Mouse (Mus musculus) limb, embryonic 14.5 days (tissue): ENCODE data around the gene Casp8. TPM values are rescaled to one million over a fixed set of nuclear protein-coding genes. Genes with fewer than 3 reads are reported as not detected.
"Not testable (repeated sequence)": the region's sequence is repeated elsewhere in the genome, so short reads cannot be mapped to it uniquely, and the experiment has no call there.

Experiments used
- ATAC-seq: fragments of 200-750 bp; cut with Nextera tagmentation; 2 replicates; pipeline ENCODE4 v1.8.0; 2017; ENCODE audit warnings: low read depth, moderate number of reproducible peaks, moderate TSS enrichment; ENCODE audit not compliant: low FRiP score
- DNase-seq: peaks from one replicate; pipeline ENCODE4 v3.0.0-alpha.2; 2015; ENCODE audit warnings: low spot score
- H3K27ac ChIP-seq: fragments of 300-500 bp; sonication (generic); replicated peaks from 2 replicates; pipeline ENCODE4 v1.5.1; 2014; ENCODE audit warnings: low read depth, mild to moderate bottlenecking, low read length, moderate library complexity, mixed read lengths
- H3K27me3 ChIP-seq: fragments of 300-500 bp; sonication (generic); 2 replicates; pipeline ENCODE4 v1.6.1; 2014; ENCODE audit warnings: low read length, mixed read lengths; ENCODE audit not compliant: control insufficient read depth, insufficient read depth
- H3K36me3 ChIP-seq: fragments of 300-500 bp; sonication (generic); 2 replicates; pipeline ENCODE4 v1.6.1; 2014; ENCODE audit warnings: mild to moderate bottlenecking, low read length, moderate library complexity, mixed read lengths; ENCODE audit not compliant: control insufficient read depth, insufficient read depth
- H3K4me1 ChIP-seq: fragments of 300-500 bp; sonication (generic); 2 replicates; pipeline ENCODE4 v1.6.1; 2014; ENCODE audit warnings: antibody characterized with exemption, low read length, mixed read lengths; ENCODE audit not compliant: control insufficient read depth, insufficient read depth
- H3K4me2 ChIP-seq: fragments of 300-500 bp; sonication (generic); replicated peaks from 2 replicates; pipeline ENCODE4 v1.6.1; 2014; ENCODE audit warnings: low read depth, mild to moderate bottlenecking, low read length, moderate library complexity; ENCODE audit not compliant: severe bottlenecking
- H3K4me3 ChIP-seq: fragments of 300-500 bp; sonication (generic); replicated peaks from 2 replicates; pipeline ENCODE4 v1.5.1; 2014; ENCODE audit warnings: low read length
- H3K9ac ChIP-seq: fragments of 300-500 bp; sonication (generic); 2 replicates; pipeline ENCODE4 v1.6.1; 2014; ENCODE audit warnings: mild to moderate bottlenecking, low read depth, low read length, moderate library complexity; ENCODE audit not compliant: severe bottlenecking
- H3K9me3 ChIP-seq: fragments of 300-500 bp; sonication (generic); 2 replicates; pipeline ENCODE4 v1.6.1; 2016; ENCODE audit warnings: low read length; ENCODE audit not compliant: control insufficient read depth
- POLR2A ChIP-seq: fragments of 200-500 bp; IDR thresholded peaks from 2 replicates; pipeline ENCODE4 v1.8.0; 2012; ENCODE audit warnings: inconsistent platforms, mild to moderate bottlenecking, moderate library complexity, borderline replicate concordance; ENCODE audit not compliant: insufficient read depth, insufficient read length; ENCODE audit errors: extremely low read depth
- WGBS: fragments of 180-500 bp; shearing (Covaris S2); extraction: QIAGEN DNeasy Blood & Tissue Kit; methylation state at CpG from one replicate; pipeline ENCODE4 v1.1.7; 2014; 5-methylcytosine and 5-hydroxymethylcytosine counted together
- polyA plus RNA-seq, 2 experiments: library from polyadenylated mRNA; depleted of rRNA in 1 of 2; stranded (reverse) in 1 of 2; unstranded in 1 of 2; fragments of >200 nt; fragmentation: Nextera tagmentation in 1 of 2; extraction: Ambion mirVana in 1 of 2; gene quantifications; 2 replicates each; pipeline versions ENCODE4 v1.2.1 to v1.2.3; 2012 to 2014

The Casp8 gene
- polyA plus RNA-seq, 2 experiments = 14.8 to 25.3 TPM

- H3K4me3 ChIP-seq = no peak overlapping the region
- H3K36me3 ChIP-seq = peaks cover 24% of the 10 kb centered on the region
- DNase-seq = no peak
- no peak overlapping the region for H3K9ac ChIP-seq
- WGBS = 92% methylated on average over 5 of the region's 5 CpGs
- H3K9me3 ChIP-seq = no peaks in the 10 kb centered on the region
- H3K4me1 ChIP-seq = no peaks in the 10 kb centered on the region
- no peak for TF ChIP-seq POLR2A
- H3K4me2 ChIP-seq = no peak overlapping the region
- ATAC-seq = no peak
- no peak overlapping the region for H3K27ac ChIP-seq
- H3K27me3 ChIP-seq = no peaks in the 10 kb centered on the region
Measured at GRCm38 (mm10) chr1:58830741-58831140, 35.6 kb downstream of the Casp8 start.

- DNase-seq = no peak
- TF ChIP-seq POLR2A = no peak
- no peak for ATAC-seq
Measured at GRCm38 (mm10) chr1:58832198-58832597, 37.0 kb downstream of the Casp8 start.

GRCm38 (mm10) chr1:58856811-58857210 is 61.6 kb downstream of the Casp8 start:
- not testable (repeated sequence) for H3K27me3 ChIP-seq, H3K27ac ChIP-seq, H3K9me3 ChIP-seq, H3K4me1 ChIP-seq, H3K36me3 ChIP-seq, H3K4me2 ChIP-seq, ATAC-seq, H3K4me3 ChIP-seq, H3K9ac ChIP-seq, DNase-seq
- 77% methylated on average over 3 of the region's 3 CpGs for WGBS

More at GRCm38 (mm10) chr1:58832198-58832597, 37.0 kb downstream of the Casp8 start:
- Histone ChIP-seq H3K4me3 (no peak overlapping the region), H3K27ac (no peak overlapping the region), H3K9ac (no peak overlapping the region), H3K4me1 (no peaks in the 10 kb centered on the region), H3K36me3 (peaks cover 24% of the 10 kb centered on the region), H3K4me2 (no peak overlapping the region), H3K27me3 (no peaks in the 10 kb centered on the region), H3K9me3 (no peaks in the 10 kb centered on the region)
- WGBS = 68% methylated on average over 2 of the region's 2 CpGs

DNA sequence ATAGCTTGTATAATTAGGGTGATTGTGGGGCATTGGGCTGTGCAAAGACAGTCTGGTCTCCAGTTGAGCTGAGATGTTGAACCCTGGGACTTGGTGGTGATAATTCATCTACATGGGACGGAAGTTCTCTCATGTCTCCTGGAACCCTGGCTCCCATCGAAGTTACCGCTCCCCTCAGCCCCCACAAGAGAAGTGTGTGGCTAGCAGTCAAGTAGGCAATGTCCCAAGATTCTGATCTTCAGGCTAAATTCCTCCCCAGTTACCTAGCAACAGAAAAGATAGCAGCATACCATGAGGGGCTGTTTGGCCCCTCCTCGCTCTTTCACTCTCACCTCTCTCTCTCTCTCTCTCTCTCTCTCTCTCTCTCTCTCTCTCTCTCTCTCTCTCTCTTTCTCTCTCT is 64.0 kb downstream of the Casp8 start:
- H3K4me1 ChIP-seq, ATAC-seq, H3K27ac ChIP-seq, H3K27me3 ChIP-seq, DNase-seq, H3K36me3 ChIP-seq, H3K9me3 ChIP-seq, H3K9ac ChIP-seq, H3K4me3 ChIP-seq, H3K4me2 ChIP-seq: not testable (repeated sequence)
- 81% methylated on average over 4 of the region's 4 CpGs for WGBS

DNA sequence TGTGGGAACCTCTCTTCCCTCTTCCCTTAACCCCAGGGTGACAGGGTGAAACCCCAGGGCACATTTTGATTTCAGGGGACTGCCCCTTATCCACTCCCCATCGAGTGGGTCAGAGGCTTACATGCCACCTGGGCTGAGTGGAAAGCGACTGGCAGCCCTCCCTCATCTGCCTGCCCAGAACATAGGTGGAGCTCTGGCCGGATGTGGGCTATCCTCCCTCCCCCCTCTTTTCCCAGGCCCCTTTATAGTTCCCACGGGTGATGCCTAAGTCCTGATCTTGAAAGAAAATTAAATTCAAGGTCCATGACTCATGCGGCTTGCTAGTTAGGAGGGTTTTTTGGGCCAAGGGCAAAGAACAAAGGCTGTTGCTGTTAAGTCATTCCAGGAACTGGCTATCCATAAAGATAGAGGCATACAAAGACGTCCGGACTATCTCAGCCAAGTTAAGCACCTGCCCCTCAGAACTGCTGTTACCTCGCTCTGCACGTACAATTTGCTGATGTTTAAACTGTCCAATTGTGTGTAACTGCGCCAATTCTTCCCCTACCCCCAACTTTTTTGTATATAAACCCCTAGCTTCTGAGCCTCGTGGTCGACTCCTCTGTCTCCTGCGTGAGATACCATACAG is 64.7 kb downstream of the Casp8 start:
- ATAC-seq = peak; percentile 26; the same call in 1 of the 2 replicates
- not testable (repeated sequence) for DNase-seq, H3K27me3 ChIP-seq, H3K27ac ChIP-seq, H3K9ac ChIP-seq, H3K4me2 ChIP-seq, H3K9me3 ChIP-seq, H3K36me3 ChIP-seq, H3K4me3 ChIP-seq, H3K4me1 ChIP-seq
- WGBS = 64% methylated on average over 13 of the region's 13 CpGs

- H3K27ac ChIP-seq, H3K27me3 ChIP-seq, ATAC-seq, H3K36me3 ChIP-seq, DNase-seq, H3K4me1 ChIP-seq, H3K9ac ChIP-seq, H3K4me2 ChIP-seq, H3K9me3 ChIP-seq, H3K4me3 ChIP-seq: not testable (repeated sequence)
- 77% methylated on average over 3 of the region's 3 CpGs for WGBS
Measured at GRCm38 (mm10) chr1:58860586-58860985, 65.4 kb downstream of the Casp8 start.

DNA sequence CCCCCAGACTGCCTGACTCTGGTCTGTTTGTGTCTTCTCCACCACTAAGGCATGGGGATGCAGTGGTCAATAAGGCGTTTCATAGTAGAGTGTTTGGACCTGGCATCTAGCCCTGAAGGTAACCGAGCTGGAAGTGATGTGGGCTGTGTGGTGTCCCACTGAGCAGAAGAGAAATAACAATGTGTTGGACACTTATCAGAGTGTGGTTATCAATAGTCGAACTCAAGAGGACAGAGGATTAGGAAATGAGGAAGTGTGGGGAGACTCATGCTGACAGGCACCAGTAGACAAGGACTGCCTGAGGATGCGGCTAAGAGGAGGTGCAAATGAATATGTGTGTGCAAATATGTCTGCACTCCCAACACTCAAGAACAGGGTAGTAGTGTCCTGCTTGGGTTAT is 81.3 kb downstream of the Casp8 start:
- H3K9me3 ChIP-seq, ATAC-seq, H3K27ac ChIP-seq, H3K9ac ChIP-seq, H3K27me3 ChIP-seq, H3K4me3 ChIP-seq, H3K36me3 ChIP-seq, DNase-seq, H3K4me2 ChIP-seq, H3K4me1 ChIP-seq: not testable (repeated sequence)
- whole genome bisulfite sequencing = 82% methylated on average over 4 of the region's 4 CpGs

DNA sequence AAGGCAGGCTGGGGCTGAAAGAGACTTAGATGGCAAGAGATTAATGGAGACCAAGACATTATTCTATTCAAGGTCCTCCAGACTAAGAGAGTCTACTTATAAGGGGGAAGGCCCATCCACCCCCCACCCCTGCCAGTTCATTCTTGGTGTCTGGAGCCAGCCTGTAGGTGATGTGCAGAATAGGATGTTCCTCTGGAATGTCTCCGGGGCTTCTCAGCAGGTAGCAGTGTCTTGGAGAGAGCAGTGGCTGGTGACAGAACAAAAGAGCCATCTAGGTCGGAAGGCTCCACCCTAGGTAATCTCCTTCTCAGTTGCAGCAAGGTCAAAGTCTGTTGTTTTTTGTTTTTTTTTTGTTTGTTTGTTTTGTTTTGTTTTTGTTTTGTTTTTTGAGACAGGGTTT is 84.1 kb downstream of the Casp8 start:
- not testable (repeated sequence) for H3K4me1 ChIP-seq, H3K27me3 ChIP-seq, H3K9me3 ChIP-seq, DNase-seq, ATAC-seq, H3K4me3 ChIP-seq, H3K9ac ChIP-seq, H3K4me2 ChIP-seq, H3K36me3 ChIP-seq, H3K27ac ChIP-seq
- WGBS = 93% methylated on average over 2 of the region's 2 CpGs
